Mouse (Mus musculus) cortical plate, adult 2 months (tissue): ENCODE results near the gene Mchr1. TPM values are rescaled to one million over a fixed set of nuclear protein-coding genes. Genes with fewer than 3 reads are reported as not detected.
"Not testable (repeated sequence)": the region's sequence is repeated elsewhere in the genome, so short reads cannot be mapped to it uniquely, and the experiment has no call there.

Source experiments
- H3K27ac ChIP-seq: fragments of 200-500 bp; 2 replicates; pipeline ENCODE4 v1.5.1; 2012; ENCODE audit warnings: low read length, control low read depth, inconsistent platforms; ENCODE audit not compliant: insufficient read depth
- H3K4me1 ChIP-seq: fragments of 200-500 bp; 2 replicates; pipeline ENCODE4 v1.6.1; 2011; ENCODE audit warnings: low read length; ENCODE audit not compliant: control insufficient read depth, insufficient read depth
- H3K4me3 ChIP-seq: fragments of 200-500 bp; 2 replicates; pipeline ENCODE4 v1.5.1; 2011; ENCODE audit warnings: mild to moderate bottlenecking, low read length, control low read depth; ENCODE audit not compliant: insufficient read depth
- CTCF ChIP-seq: fragments of 200-500 bp; IDR thresholded peaks from 2 replicates; pipeline ENCODE4 v1.5.1; 2011; ENCODE audit warnings: mild to moderate bottlenecking, control low read depth, low read length; ENCODE audit not compliant: insufficient read depth; ENCODE audit errors: extremely low read depth
- POLR2A ChIP-seq: fragments of 200-500 bp; IDR thresholded peaks from 2 replicates; pipeline ENCODE4 v1.6.1; 2011; ENCODE audit warnings: mild to moderate bottlenecking, low read length, control low read depth; ENCODE audit not compliant: insufficient read depth; ENCODE audit errors: extremely low read depth
- polyA plus RNA-seq: library from polyadenylated mRNA; depleted of rRNA; stranded (reverse); fragments of >200 nt; gene quantifications from 2 replicates; pipeline ENCODE4 v1.2.3, GENCODE M21; 2012

The Mchr1 gene
- polyA plus RNA-seq, 1 experiment: 22.7 TPM

GRCm38 (mm10) chr15:81198447-81198846 lies 36.9 kb upstream of the Mchr1 start:
- H3K4me1 ChIP-seq: peaks cover 2% of the 10 kb centered on the region; the same call in 1 of the 2 replicates
- TF ChIP-seq CTCF (no peak), POLR2A (no peak)
- no peak overlapping the region for H3K4me3 ChIP-seq
- no peak overlapping the region for H3K27ac ChIP-seq

DNA sequence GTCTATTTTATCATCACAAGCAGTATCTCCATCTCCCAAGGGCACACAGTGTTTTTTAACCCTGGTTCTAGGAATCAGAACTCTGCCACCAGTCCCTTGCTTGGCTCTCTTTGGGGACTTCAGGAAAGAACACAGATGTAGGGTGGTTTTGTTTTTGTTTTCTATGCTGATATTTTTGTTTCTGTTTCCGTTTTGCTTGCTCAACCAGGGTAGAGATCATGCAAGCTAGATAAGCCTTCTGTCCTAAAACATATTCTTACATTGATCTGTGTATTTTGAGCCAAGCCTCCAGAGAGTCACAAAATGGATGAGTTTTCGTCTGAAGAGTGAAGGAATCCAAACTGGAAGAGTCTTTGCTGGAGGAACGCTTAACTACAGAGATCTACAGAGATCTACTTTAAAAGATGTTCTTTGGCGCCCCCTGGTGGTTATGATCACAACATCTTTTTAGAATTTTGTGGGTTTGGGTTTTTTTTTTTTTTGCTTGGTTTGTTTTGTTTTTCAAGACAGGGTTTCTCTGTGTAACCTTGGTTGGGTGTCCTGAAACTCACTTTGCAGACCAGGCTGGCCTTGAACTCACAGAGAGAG lies 35.8 kb upstream of the Mchr1 start:
- Histone ChIP-seq H3K4me3 (no peak overlapping the region), H3K27ac (no peak overlapping the region), H3K4me1 (peaks cover 2% of the 10 kb centered on the region; the same call in 1 of the 2 replicates)
- TF ChIP-seq POLR2A (no peak), CTCF (no peak)

DNA sequence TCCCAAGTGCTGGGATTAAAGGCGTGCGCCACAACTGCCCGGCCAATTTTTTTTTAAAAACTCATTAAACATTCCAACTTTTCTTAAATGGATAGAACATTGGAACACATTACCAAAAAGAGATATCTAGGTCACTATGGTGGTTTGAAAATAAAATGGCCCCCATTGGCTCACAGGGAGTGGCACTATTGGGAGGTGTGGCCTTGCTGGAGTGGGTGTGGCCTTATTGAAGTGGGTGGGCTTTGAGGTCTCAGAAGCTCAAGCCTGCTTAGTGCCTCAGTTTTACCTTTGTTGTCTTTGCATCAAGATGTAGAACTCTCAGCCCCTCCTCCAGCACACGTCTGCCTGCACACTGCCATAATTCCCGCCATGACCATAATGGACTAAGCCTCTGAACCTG lies 32.8 kb upstream of the Mchr1 start:
- H3K27ac ChIP-seq: no peak overlapping the region
- peaks cover 2% of the 10 kb centered on the region; the same call in 1 of the 2 replicates for H3K4me1 ChIP-seq
- H3K4me3 ChIP-seq: no peak overlapping the region
- no peak for TF ChIP-seq CTCF
- TF ChIP-seq POLR2A: no peak

DNA sequence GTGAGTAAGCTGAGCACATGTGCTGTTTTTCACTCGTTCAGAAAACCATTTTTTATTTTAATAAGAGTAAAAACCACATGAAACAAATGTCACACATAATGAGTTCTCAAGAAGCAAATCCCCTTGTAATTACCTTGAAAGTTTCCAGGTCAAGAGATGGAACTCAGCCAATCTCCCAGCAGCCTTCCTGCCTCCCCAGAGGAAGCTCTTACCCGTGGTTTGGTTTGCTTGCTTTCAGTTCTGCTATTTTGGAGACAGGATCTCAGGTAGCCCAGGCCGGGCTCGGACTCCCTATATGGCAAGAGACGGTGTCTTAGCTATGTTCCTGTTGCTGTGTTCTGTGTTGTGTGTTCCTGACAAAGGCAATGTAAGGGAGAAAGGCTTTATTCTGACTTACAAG lies 24.8 kb upstream of the Mchr1 start:
- Histone ChIP-seq H3K4me3 (no peak overlapping the region), H3K27ac (no peak overlapping the region), H3K4me1 (no peaks in the 10 kb centered on the region)
- TF ChIP-seq CTCF: no peak
- no peak for TF ChIP-seq POLR2A

- Histone ChIP-seq H3K27ac (no peak overlapping the region), H3K4me3 (no peak overlapping the region)
- TF ChIP-seq POLR2A: no peak
- no peak for TF ChIP-seq CTCF
These were observed 22.3 kb upstream of the Mchr1 start for GRCm38 (mm10) chr15:81212976-81213375.

DNA sequence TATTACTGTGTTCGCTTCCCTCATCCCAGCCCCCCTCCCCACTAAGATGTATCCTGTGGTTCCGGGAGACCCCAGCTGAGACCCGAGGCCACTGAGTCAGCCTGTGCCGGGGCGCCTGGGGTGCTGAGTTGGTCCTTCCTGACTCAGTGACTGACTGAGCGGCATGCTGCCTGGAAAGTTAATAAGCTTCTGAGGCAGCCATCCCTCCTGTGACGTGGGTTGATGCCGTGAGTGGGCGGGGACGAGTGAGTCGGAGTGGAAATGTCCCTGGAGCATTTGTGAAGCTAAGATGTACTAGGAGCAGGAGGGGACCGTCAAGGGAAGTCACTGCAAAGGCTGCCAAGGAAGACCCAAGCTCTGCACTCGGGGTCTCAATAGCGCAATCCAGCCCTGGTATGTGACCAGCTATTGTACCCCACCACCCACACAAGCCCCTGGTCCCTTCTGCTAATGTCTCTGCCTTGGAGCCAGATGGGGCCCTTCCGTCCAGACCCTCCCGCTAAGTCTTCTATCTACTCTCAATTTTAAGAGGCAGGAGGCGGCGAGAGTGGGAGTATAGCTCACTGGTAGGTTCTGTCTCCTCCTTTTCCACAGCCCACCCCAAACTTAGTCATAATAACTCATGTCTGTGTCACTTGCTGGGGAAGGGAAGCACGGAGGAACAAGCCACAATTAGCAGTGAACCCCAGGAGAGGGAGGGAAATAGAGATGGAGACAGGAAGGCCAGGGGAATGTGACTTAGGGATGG lies 18.2 kb upstream of the Mchr1 start:
- Histone ChIP-seq H3K4me3 (no peak overlapping the region), H3K4me1 (no peaks in the 10 kb centered on the region), H3K27ac (no peak overlapping the region)
- TF ChIP-seq CTCF (no peak), POLR2A (no peak; the same call in 1 of the 2 replicates)

More at GRCm38 (mm10) chr15:81212976-81213375, 22.3 kb upstream of the Mchr1 start:
- H3K4me1 ChIP-seq: no peaks in the 10 kb centered on the region

GRCm38 (mm10) chr15:81219054-81219453 lies 16.2 kb upstream of the Mchr1 start:
- Histone ChIP-seq H3K4me1 (no peaks in the 10 kb centered on the region), H3K27ac (no peak overlapping the region), H3K4me3 (no peak overlapping the region)
- no peak for TF ChIP-seq CTCF
- TF ChIP-seq POLR2A: no peak

- H3K4me3 ChIP-seq, H3K4me1 ChIP-seq, H3K27ac ChIP-seq: not testable (repeated sequence)
These were observed 15.2 kb upstream of the Mchr1 start for GRCm38 (mm10) chr15:81220051-81220450.

DNA sequence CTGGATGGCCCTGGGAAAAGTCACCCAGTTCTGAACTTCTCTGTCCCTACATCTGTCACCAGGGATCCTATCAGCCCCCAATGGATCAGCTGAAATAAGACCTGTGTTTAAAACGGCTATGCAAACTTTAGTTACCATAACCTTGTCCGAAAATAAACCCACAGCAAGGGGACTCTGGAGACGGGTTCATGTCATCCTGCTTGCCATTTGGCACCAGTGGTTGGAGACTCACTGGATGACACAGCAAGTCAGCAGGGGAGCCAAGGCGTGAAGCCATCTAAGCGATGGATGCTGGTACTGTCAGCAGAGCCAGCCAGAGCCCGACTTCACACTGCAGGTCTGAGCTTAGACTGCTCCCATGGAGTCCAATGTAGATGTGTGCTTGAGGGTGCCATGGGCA lies 13.9 kb upstream of the Mchr1 start:
- Histone ChIP-seq H3K27ac (no peak overlapping the region), H3K4me3 (no peak overlapping the region), H3K4me1 (no peaks in the 10 kb centered on the region)
- TF ChIP-seq CTCF (no peak), POLR2A (no peak)

- H3K27ac ChIP-seq: no peak overlapping the region
- TF ChIP-seq POLR2A (no peak), CTCF (no peak)
- no peaks in the 10 kb centered on the region for H3K4me1 ChIP-seq
- H3K4me3 ChIP-seq: no peak overlapping the region
These were observed 10.3 kb upstream of the Mchr1 start for GRCm38 (mm10) chr15:81225016-81225415.
